In genomic region chr11:31670468-31670921, GRCm38 (mm10) we compare ENCODE assay signal across 8 mouse cellular contexts. TPM values are rescaled to one million over a fixed set of nuclear protein-coding genes. Genes with fewer than 3 reads are reported as not detected.
DNase-seq lines count a peak whose midpoint lies in the region; ATAC-seq and TF ChIP-seq lines count a peak whose summit lies in the region.

No protein-coding gene starts in this region.

- peaks cover 4% of the 10 kb centered on the region; the same call in 1 of the 2 replicates for H3K4me1 ChIP-seq in lung, postnatal 0 days (ENCODE audit: insufficient read depth, low read depth, low read length)
- H3K4me1 ChIP-seq in lung, adult 2 months (ENCODE audit: control insufficient read depth, insufficient read depth, low read length) = peaks cover 4% of the 10 kb centered on the region
- peaks cover 17% of the 10 kb centered on the region for H3K4me1 ChIP-seq in forebrain, embryonic 16.5 days (replicated peaks; ENCODE audit: control insufficient read depth, insufficient read depth, low read length)
- H3K4me1 ChIP-seq in stomach, embryonic 14.5 days (ENCODE audit: control insufficient read depth, insufficient read depth, low read length) = peaks cover 5% of the 10 kb centered on the region

- H3K4me2 ChIP-seq in lung, postnatal 0 days (replicated peaks; ENCODE audit: low read depth, low read length) = peak overlapping the region; percentile 28
- H3K4me2 ChIP-seq in forebrain, embryonic 16.5 days (ENCODE audit: low read length) = peak overlapping the region; percentile 52
- H3K4me2 ChIP-seq in stomach, embryonic 14.5 days (replicated peaks; ENCODE audit: low read depth, low read length) = peak overlapping the region; percentile 55

- TF ChIP-seq EP300 in lung, postnatal 0 days (IDR thresholded peaks at IDR 0.05) = no peak

- no peak overlapping the region for H3K4me3 ChIP-seq in lung, postnatal 0 days (ENCODE audit: low read depth, low read length)
- no peak overlapping the region for H3K4me3 ChIP-seq in lung, adult 2 months (replicated peaks; ENCODE audit: extremely low read depth, low read depth, low read length)
- H3K4me3 ChIP-seq in forebrain, embryonic 16.5 days (replicated peaks; ENCODE audit: low read length) = peak overlapping the region; percentile 27
- peak overlapping the region; percentile 76; the same call in 1 of the 2 replicates for H3K4me3 ChIP-seq in stomach, embryonic 14.5 days (ENCODE audit: low read depth, low read length)

- no peak for TF ChIP-seq POLR2A in lung, adult 2 months (IDR thresholded peaks at IDR 0.05; ENCODE audit: borderline replicate concordance, extremely low read depth, low read depth, low read length)

- 62% methylated on average over 5 of the region's 5 CpGs for WGBS in lung, postnatal 0 days
- 59% methylated on average over 5 of the region's 5 CpGs for WGBS in lung, adult 2 months
- 52% methylated on average over 5 of the region's 5 CpGs for WGBS in forebrain, embryonic 16.5 days
- WGBS in stomach, embryonic 14.5 days = 66% methylated on average over 5 of the region's 5 CpGs

- no peak overlapping the region for H3K27ac ChIP-seq in lung, postnatal 0 days (ENCODE audit: low read length)
- H3K27ac ChIP-seq in forebrain, embryonic 16.5 days (ENCODE audit: low read length) = no peak overlapping the region
- H3K27ac ChIP-seq in stomach, embryonic 14.5 days (ENCODE audit: low read length) = no peak overlapping the region

- H3K27me3 ChIP-seq in lung, postnatal 0 days (replicated peaks; ENCODE audit: insufficient read depth, low read length) = no peaks in the 10 kb centered on the region
- no peaks in the 10 kb centered on the region for H3K27me3 ChIP-seq in forebrain, embryonic 16.5 days (replicated peaks; ENCODE audit: control insufficient read depth, insufficient read depth, low read length)
- H3K27me3 ChIP-seq in stomach, embryonic 14.5 days (ENCODE audit: control insufficient read depth, insufficient read depth, low read length) = no peaks in the 10 kb centered on the region

- no peaks in the 10 kb centered on the region for H3K9me3 ChIP-seq in lung, postnatal 0 days (ENCODE audit: low read length)
- no peaks in the 10 kb centered on the region for H3K9me3 ChIP-seq in forebrain, embryonic 16.5 days (ENCODE audit: control insufficient read depth, low read length)
- no peaks in the 10 kb centered on the region for H3K9me3 ChIP-seq in stomach, embryonic 14.5 days (ENCODE audit: control insufficient read depth, low read depth, low read length)

- H3K9ac ChIP-seq in lung, postnatal 0 days (replicated peaks; ENCODE audit: low read depth) = no peak overlapping the region
- no peak overlapping the region for H3K9ac ChIP-seq in forebrain, embryonic 16.5 days (replicated peaks; ENCODE audit: low read depth, low read length)
- no peak overlapping the region for H3K9ac ChIP-seq in stomach, embryonic 14.5 days (replicated peaks; ENCODE audit: low read depth, low read length)

- no peak for DNase-seq in lung, postnatal 0 days (ENCODE audit: low spot score)
- no peak for DNase-seq in lung, adult 2 months
- DNase-seq in kidney, postnatal 25 days = peak; percentile 69 to 82
- DNase-seq in layer of hippocampus, postnatal 36 days = no peak
- no peak for DNase-seq in right cerebral cortex, postnatal 25 days
- no peak for DNase-seq in frontal cortex, adult 2 months (ENCODE audit: extremely low spot score in 1 of 2, low spot score in 1 of 2)

- no peak for TF ChIP-seq CTCF in lung, postnatal 0 days (IDR thresholded peaks at IDR 0.05)
- TF ChIP-seq CTCF in lung, adult 2 months (IDR thresholded peaks at IDR 0.05; ENCODE audit: insufficient read depth, low read length) = no peak

- no peaks in the 10 kb centered on the region for H3K36me3 ChIP-seq in lung, postnatal 0 days (ENCODE audit: insufficient read depth, low read length)
- peaks cover 21% of the 10 kb centered on the region for H3K36me3 ChIP-seq in forebrain, embryonic 16.5 days (ENCODE audit: control insufficient read depth, insufficient read depth)
- H3K36me3 ChIP-seq in stomach, embryonic 14.5 days (ENCODE audit: control insufficient read depth, insufficient read depth, low read length) = peaks cover 25% of the 10 kb centered on the region

- ATAC-seq in lung, postnatal 0 days = no peak
- ATAC-seq in forebrain, embryonic 16.5 days = no peak
- ATAC-seq in stomach, embryonic 14.5 days (ENCODE audit: insufficient number of reproducible peaks, insufficient read depth, low FRiP score, low read depth) = no peak

RNA-seq across cellular contexts. Expression of gene Bod1, which starts 1.2 kb away (rescaled TPM):
- 51.1 and 53.2 TPM in 2 replicates for polyA plus RNA-seq in lung, postnatal 0 days (2015; fragmentation: Nextera tagmentation; extraction: Ambion mirVana)
- polyA plus RNA-seq in lung, adult 2 months (2012; rRNA removed) = 35.6 and 57.4 TPM in 2 replicates
- 141 and 143 TPM in 2 replicates for polyA plus RNA-seq in forebrain, embryonic 16.5 days (2015; fragmentation: Nextera tagmentation; extraction: Ambion mirVana)
- 92.3 and 100 TPM in 2 replicates for polyA plus RNA-seq in stomach, embryonic 14.5 days (2014; fragmentation: Nextera tagmentation; extraction: Ambion mirVana)
- 100 to 1,000 TPM in 1 of 2 experiments, 10 to 100 TPM in 1; 96.5 to 101 TPM for total RNA-seq in layer of hippocampus, postnatal 36 days (2021)
- 149 TPM in 2 replicates for polyA plus RNA-seq in frontal cortex, adult 2 months (2012; rRNA removed)

Comparison
In these comparisons a context has a peak if more than half of its experiments do, and no peak if none do; other contexts are left out.
1. DNase-seq: peak in kidney, postnatal 25 days (2 of 2); none in lung, postnatal 0 days (single experiment), lung, adult 2 months (single experiment), layer of hippocampus, postnatal 36 days (0 of 2), right cerebral cortex, postnatal 25 days (single experiment) and frontal cortex, adult 2 months (0 of 2).
2. H3K4me3 ChIP-seq: peak in forebrain, embryonic 16.5 days (single experiment) and stomach, embryonic 14.5 days (single experiment); none in lung, postnatal 0 days (single experiment) and lung, adult 2 months (single experiment).
3. Peak in every context shown above with its lines, with median percentiles within 50 percentile points of each other: H3K4me2 ChIP-seq.